Mouse (Mus musculus) limb, embryonic 11.5 days (tissue): ENCODE results near the gene Pax3. TPM values are rescaled to one million over a fixed set of nuclear protein-coding genes. Genes with fewer than 3 reads are reported as not detected.

Experiments
- ATAC-seq: fragments of 200-750 bp; cut with Nextera tagmentation; 2 replicates; pipeline ENCODE4 v1.8.0; 2017; ENCODE audit warnings: low read depth; ENCODE audit not compliant: insufficient number of reproducible peaks, low FRiP score, low TSS enrichment
- DNase-seq: peaks from one replicate; pipeline ENCODE4 v3.0.0-alpha.2; 2015; ENCODE audit warnings: low spot score
- H3K27ac ChIP-seq: fragments of 300-500 bp; sonication (generic); replicated peaks from 2 replicates; pipeline ENCODE4 v1.5.1; 2014; ENCODE audit warnings: low read depth, mild to moderate bottlenecking, low read length
- H3K27me3 ChIP-seq: fragments of 300-500 bp; sonication (generic); 2 replicates; pipeline ENCODE4 v1.6.1; 2014; ENCODE audit warnings: mild to moderate bottlenecking, low read length, mixed read lengths; ENCODE audit not compliant: control insufficient read depth, insufficient read depth
- H3K36me3 ChIP-seq: fragments of 300-500 bp; sonication (generic); 2 replicates; pipeline ENCODE4 v1.6.1; 2014; ENCODE audit warnings: mild to moderate bottlenecking, low read length, moderate library complexity, mixed read lengths; ENCODE audit not compliant: control insufficient read depth, insufficient read depth
- H3K4me1 ChIP-seq: fragments of 300-500 bp; sonication (generic); 2 replicates; pipeline ENCODE4 v1.6.1; 2014; ENCODE audit warnings: low read length, mixed read lengths; ENCODE audit not compliant: control insufficient read depth, insufficient read depth
- H3K4me2 ChIP-seq: fragments of 300-500 bp; sonication (generic); 2 replicates; pipeline ENCODE4 v1.6.1; 2014; ENCODE audit warnings: low read depth, mild to moderate bottlenecking, moderate library complexity; ENCODE audit not compliant: severe bottlenecking
- H3K4me3 ChIP-seq: fragments of 300-500 bp; sonication (generic); 2 replicates; pipeline ENCODE4 v1.5.1; 2014; ENCODE audit warnings: low read depth, low read length
- H3K9ac ChIP-seq: fragments of 300-500 bp; sonication (generic); 2 replicates; pipeline ENCODE4 v1.6.1; 2014; ENCODE audit warnings: mild to moderate bottlenecking, low read length
- H3K9me3 ChIP-seq: fragments of 300-500 bp; sonication (generic); 2 replicates; pipeline ENCODE4 v1.6.1; 2016; ENCODE audit warnings: low read length; ENCODE audit not compliant: control insufficient read depth
- WGBS: fragments of 180-500 bp; shearing (Covaris S2); extraction: QIAGEN DNeasy Blood & Tissue Kit; methylation state at CpG from one replicate; pipeline ENCODE4 v1.1.7; 2014; 5-methylcytosine and 5-hydroxymethylcytosine counted together
- polyA plus RNA-seq: library from polyadenylated mRNA; unstranded; fragments of >200 nt; fragmentation: Nextera tagmentation; extraction: Ambion mirVana; gene quantifications from 2 replicates; pipeline ENCODE4 v1.2.1, GENCODE M21; 2014

The Pax3 gene
- polyA plus RNA-seq, 1 experiment from 2014 or later = 5.6 TPM

DNA sequence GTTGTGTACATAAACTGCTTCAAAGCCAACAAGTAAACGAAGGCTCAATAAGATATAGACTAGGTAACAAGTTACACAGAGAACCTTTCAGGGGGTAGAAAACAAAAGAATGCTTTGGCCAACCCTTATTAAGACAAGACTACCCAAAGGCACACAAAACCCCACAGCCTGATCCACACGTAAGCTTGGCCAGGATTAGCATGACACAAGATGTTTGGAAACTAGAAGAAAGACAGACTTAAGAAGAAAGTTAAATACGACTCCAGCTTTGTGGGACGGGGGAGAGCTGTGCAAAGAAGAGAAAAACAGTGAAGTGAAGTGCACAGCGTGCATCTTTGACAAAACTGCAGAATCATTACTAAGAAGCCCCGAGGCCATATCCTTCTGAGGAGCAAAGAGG is 53.5 kb downstream of the Pax3 start:
- no peak for ATAC-seq
- 68% methylated on average over 6 of the region's 6 CpGs for WGBS
- H3K4me3 ChIP-seq = no peak overlapping the region
- no peaks in the 10 kb centered on the region for H3K36me3 ChIP-seq
- peaks cover 26% of the 10 kb centered on the region for H3K27me3 ChIP-seq
- no peak overlapping the region for H3K27ac ChIP-seq
- no peak overlapping the region for H3K4me2 ChIP-seq
- DNase-seq = no peak
- H3K9ac ChIP-seq = no peak overlapping the region
- no peaks in the 10 kb centered on the region for H3K9me3 ChIP-seq
- peaks cover 10% of the 10 kb centered on the region for H3K4me1 ChIP-seq

DNA sequence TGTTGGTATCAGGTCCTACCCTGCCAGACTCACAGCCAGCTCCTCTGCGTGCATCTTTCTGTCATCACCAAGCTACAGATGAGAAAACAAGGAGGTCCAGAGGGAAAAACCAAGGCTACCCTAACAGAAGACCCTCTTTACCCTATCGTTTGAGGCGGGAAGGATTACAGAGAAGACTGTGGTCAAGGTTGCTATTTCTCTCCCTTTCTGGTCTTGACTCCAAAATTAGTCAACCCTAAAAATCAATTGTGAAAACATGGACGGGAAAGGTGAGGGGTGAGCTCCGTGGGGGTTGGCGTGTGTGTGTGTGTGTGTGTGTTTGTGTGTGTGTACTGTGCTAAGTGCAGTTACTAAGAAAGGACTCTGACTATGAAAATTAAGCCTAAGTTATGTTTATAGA is 54.0 kb downstream of the Pax3 start:
- no peaks in the 10 kb centered on the region for H3K36me3 ChIP-seq
- no peak overlapping the region for H3K9ac ChIP-seq
- peaks cover 10% of the 10 kb centered on the region for H3K4me1 ChIP-seq
- H3K4me2 ChIP-seq = no peak overlapping the region
- H3K9me3 ChIP-seq = no peaks in the 10 kb centered on the region
- H3K27me3 ChIP-seq = peaks cover 28% of the 10 kb centered on the region
- no peak overlapping the region for H3K27ac ChIP-seq
- WGBS = 73% methylated on average over 6 of the region's 6 CpGs
- ATAC-seq (no peak), DNase-seq (no peak)
- no peak overlapping the region for H3K4me3 ChIP-seq

DNA sequence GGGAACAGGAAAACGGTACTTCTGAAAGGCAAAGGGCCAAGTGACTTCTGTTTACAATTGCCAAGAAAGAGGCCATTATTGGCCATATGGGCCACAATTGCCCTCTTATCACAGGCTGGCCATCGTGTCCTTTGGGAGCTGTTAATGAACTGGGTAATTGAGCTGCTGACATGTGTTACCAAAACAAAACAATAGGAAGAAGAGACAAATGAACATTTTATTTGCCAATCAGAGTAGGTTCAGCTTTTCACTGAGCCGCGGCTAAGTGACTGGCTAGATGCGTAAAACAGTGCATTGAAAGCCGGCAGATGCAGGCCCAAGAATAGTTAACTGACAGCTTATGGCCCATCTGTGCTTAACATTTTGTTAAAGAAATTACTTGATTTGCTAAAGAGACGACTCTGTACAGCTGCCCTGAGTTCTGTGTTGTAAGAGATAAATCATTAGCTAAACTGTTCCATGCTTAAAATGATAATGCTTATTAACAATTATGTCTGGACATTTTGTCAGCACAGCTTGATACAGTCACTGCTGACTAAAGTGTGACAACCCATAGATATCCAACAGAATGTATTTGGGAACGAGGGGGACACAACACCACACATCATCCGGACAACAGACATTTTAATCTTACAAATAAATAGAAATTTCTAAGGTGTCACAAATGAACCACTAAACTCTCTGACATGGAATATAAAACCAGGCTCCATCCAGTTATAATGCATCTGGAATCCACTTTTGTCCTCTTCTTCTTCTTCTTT is 55.0 kb downstream of the Pax3 start:
- H3K4me1 ChIP-seq = peaks cover 10% of the 10 kb centered on the region
- DNase-seq (peak; percentile 48), ATAC-seq (no peak)
- H3K9ac ChIP-seq = no peak overlapping the region
- H3K9me3 ChIP-seq = no peaks in the 10 kb centered on the region
- WGBS = 17% methylated on average over 9 of the region's 9 CpGs
- no peak overlapping the region for H3K4me3 ChIP-seq
- H3K36me3 ChIP-seq = no peaks in the 10 kb centered on the region
- H3K4me2 ChIP-seq = no peak overlapping the region
- H3K27ac ChIP-seq = no peak overlapping the region
- peaks cover 33% of the 10 kb centered on the region for H3K27me3 ChIP-seq

DNA sequence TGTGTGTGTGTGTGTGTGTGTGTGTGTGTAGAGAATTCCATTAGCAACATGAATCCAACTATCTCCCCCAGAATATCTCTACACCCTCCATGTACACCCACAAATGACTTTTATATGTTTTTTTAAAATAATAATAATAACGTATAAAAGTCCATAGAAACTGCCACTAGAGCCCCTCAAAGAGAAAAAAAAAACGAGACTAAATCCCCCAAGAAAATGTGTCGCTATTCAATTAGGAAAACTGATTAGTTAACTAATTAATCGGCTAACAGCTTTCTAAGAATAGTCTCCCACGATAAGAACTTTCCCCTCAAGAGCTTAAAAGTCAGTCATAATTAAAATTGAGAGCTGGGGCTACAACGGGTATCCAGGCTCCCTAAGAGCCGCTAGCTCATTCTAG is 55.6 kb downstream of the Pax3 start:
- 8% methylated on average over 7 of the region's 7 CpGs for WGBS
- DNase-seq (no peak), ATAC-seq (no peak)
- Histone ChIP-seq H3K27me3 (peaks cover 33% of the 10 kb centered on the region), H3K36me3 (no peaks in the 10 kb centered on the region), H3K4me3 (no peak overlapping the region), H3K27ac (no peak overlapping the region), H3K4me2 (no peak overlapping the region), H3K9me3 (no peaks in the 10 kb centered on the region), H3K9ac (no peak overlapping the region), H3K4me1 (peaks cover 10% of the 10 kb centered on the region)

DNA sequence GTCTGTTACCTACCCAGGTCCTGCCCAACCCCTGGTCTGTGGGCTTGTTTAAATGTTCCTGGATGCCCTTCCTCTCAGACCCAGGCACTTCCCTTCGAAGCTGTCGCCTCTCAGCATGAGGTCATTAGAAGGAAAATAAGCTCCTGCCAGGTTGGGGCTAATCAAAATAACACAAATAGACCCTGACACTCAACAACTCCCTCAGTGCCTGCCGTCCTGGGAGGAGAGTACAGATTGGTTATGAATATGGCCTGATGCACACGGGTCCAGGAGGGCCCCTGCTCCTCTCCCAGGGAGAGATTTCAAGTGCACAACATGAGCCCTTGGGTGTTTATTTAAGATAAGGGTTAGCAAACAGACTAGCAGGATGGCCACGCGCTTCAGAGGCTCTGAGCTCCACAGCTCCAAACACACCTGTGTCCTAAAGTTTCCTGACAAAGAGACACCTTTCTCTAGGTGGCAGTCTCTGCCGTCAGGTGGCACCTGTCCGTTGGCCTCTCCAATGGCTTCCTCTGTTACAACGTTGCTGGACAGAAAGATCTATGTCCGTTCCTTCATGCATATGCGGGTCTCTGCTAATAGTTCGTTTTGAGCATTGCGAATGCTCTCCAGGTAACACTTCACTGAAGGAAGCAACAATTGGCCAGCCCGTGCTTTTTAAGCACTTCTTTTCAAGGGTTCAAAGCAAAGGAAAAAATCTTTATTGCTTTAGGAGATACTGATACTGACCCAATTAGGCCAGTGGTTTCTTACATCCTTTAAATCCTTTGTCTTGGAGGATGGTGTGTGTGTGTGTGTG is 56.2 kb downstream of the Pax3 start:
- no peak overlapping the region for H3K4me2 ChIP-seq
- H3K27ac ChIP-seq = no peak overlapping the region
- H3K36me3 ChIP-seq = no peaks in the 10 kb centered on the region
- H3K27me3 ChIP-seq = peaks cover 33% of the 10 kb centered on the region
- H3K9me3 ChIP-seq = no peaks in the 10 kb centered on the region
- no peak overlapping the region for H3K4me3 ChIP-seq
- under 1% methylated on average over 14 of the region's 14 CpGs for WGBS
- no peak overlapping the region for H3K9ac ChIP-seq
- DNase-seq (peak; percentile 58), ATAC-seq (peak; percentile 60)
- peaks cover 10% of the 10 kb centered on the region for H3K4me1 ChIP-seq

DNA sequence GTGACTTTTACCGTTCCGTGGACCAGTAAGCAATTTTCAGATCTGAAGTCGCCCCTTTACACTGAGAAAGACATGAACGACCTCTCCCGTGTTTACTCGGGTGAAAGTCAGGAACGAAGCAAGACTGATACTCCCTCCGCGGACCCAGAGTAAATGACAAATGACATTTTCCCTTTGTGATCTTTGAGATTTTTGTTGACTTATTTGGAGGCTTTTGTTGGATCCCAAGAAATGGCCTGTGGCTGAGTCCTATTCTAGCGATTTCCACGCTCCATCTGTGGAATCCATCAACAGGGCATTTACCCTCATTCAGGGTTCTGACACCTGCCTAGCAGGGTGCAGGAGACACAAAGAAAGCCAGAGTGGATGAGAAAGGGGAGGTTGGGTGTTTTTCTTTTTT is 57.6 kb downstream of the Pax3 start:
- Histone ChIP-seq H3K9ac (no peak overlapping the region), H3K4me2 (no peak overlapping the region), H3K27ac (no peak overlapping the region), H3K36me3 (no peaks in the 10 kb centered on the region), H3K4me3 (no peak overlapping the region), H3K4me1 (peaks cover 10% of the 10 kb centered on the region), H3K27me3 (peaks cover 33% of the 10 kb centered on the region), H3K9me3 (no peaks in the 10 kb centered on the region)
- ATAC-seq = no peak
- 1% methylated on average over 11 of the region's 11 CpGs for WGBS
- no peak for DNase-seq

DNA sequence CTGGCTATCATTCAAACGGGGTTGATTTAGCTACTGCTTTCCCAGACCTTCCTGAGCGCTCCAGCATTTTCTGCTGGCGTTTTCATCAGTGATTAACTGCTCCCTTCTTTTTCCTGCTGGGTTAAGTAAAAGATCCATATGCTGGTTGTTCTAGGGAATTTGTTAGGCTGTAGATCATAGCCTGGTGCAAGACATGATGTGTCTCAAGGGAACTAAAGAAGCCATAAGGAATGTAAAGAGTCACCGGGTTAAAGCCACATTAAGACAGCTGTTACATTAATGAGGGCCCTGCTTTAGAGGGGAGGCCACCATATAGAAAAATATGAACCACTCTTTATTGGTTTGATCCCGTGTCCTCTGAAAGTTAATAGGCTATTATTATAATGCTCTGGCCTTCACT is 67.7 kb downstream of the Pax3 start:
- no peak for DNase-seq
- Histone ChIP-seq H3K27me3 (peaks cover 6% of the 10 kb centered on the region; the same call in 1 of the 2 replicates), H3K4me2 (no peak overlapping the region), H3K36me3 (no peaks in the 10 kb centered on the region), H3K9ac (no peak overlapping the region), H3K27ac (no peak overlapping the region), H3K4me1 (peaks cover 2% of the 10 kb centered on the region; the same call in 1 of the 2 replicates), H3K9me3 (no peaks in the 10 kb centered on the region), H3K4me3 (no peak overlapping the region)
- WGBS = 10% methylated on average over 5 of the region's 5 CpGs
- no peak for ATAC-seq

DNA sequence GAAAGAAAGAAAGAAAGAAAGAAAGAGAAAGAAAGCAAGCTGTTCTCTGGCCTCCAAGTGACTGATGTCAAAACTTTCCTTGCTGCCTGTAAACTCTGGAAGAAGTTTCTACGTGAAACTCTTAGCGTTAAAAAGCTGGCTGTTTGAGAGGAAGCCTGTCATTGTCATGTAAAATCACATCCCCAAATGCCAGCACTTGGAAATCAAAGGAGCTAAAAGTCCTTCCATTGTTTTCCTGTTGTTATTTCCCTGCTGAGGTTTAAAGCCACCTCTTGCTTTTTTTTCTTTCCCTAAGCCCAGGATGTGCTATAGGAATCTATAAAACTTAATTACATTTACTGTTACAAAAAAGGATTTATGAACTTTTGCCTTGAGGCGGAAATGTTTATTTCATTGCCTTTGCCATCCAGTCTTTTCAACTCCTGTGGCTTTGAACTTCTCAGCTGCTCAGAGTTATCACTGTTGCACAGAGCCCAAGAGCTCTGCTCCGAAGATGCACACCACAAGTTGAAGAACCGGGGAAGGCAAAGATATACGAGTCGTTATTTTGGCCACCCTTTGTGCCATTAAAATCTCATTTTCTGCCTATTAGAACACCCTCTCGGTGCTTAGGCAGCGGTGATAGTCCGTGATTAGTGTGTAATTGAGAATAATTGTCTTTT is 76.9 kb downstream of the Pax3 start:
- no peak overlapping the region for H3K27ac ChIP-seq
- no peak for DNase-seq

More for the DNA sequence above, 76.9 kb downstream of the Pax3 start:
- ATAC-seq = no peak
- peaks cover 8% of the 10 kb centered on the region; the same call in 1 of the 2 replicates for H3K27me3 ChIP-seq
- H3K4me1 ChIP-seq = no peaks in the 10 kb centered on the region
- H3K4me2 ChIP-seq = no peak overlapping the region
- no peak overlapping the region for H3K9ac ChIP-seq
- no peaks in the 10 kb centered on the region for H3K36me3 ChIP-seq
- WGBS = 9% methylated on average over 10 of the region's 10 CpGs
- H3K9me3 ChIP-seq = no peaks in the 10 kb centered on the region
- no peak overlapping the region for H3K4me3 ChIP-seq
